Mouse (Mus musculus) stomach, postnatal 0 days (tissue): ENCODE data around the gene Snph.
"Not testable (repeated sequence)": the region's sequence is repeated elsewhere in the genome, so short reads cannot be mapped to it uniquely, and the experiment has no call there.

ENCODE experiments used
- CTCF ChIP-seq: IDR thresholded peaks from 2 replicates; pipeline ENCODE4 v1.5.1; 2016; ENCODE audit warnings: antibody characterized with exemption, low read depth, mild to moderate bottlenecking, moderate library complexity
- EP300 ChIP-seq: optimal IDR thresholded peaks from 2 replicates; pipeline ENCODE3; 2016; ENCODE audit warnings: antibody characterized with exemption

DNA sequence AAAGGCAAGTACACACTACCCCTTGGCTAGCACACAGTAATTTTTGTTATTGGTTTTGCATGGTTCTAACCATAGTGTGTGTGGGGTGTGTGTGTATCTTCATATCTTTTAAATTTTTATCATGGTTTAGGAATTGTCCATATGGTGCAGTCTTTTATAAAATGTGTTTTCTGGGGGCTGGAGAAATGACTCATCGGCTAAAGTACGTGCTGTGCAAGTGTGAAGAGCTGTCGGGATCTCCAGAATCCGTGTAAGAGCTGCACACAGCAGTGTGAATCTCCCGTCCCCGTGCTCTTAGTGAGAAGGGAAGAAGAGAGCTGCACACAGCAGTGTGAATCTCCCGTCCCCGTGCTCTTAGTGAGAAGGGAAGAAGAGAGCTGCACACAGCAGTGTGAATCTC, 16.6 kb downstream of the Snph start:
- not testable (repeated sequence) for TF ChIP-seq CTCF, EP300
